In the genomic region with DNA sequence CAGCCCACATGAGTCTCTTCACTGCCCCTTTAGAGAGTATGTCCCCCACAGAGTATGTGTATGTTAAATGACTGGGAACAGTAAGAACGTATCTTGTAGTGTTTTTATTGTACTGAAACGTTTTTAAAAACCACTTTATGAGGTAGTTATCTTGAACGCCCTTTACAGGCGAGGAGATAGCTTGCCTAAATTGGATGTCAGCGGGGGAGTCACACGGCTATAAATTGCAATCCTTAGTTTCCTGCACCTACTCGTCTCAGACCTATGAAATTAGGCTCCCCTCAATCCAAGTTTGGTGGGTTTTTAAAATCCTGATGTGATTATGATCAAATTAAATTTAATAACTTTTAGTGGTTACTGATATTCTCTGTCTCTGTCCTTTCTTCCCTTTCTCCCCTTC, we compare ENCODE assay signal across 10 mouse cellular contexts. TPM values are rescaled to one million over a fixed set of nuclear protein-coding genes. Genes with fewer than 3 reads are reported as not detected.
DNase-seq lines count a peak whose midpoint lies in the region; ATAC-seq lines count a peak whose summit lies in the region.
"Had no signal": no experiment of that assay in that cellular context is flagged by ENCODE, and none has a peak within 500 bp of the region (broad histone marks: within the 10 kb centered on the region; RNA-seq: fewer than 3 reads in every experiment).

No protein-coding gene starts in this region.

- ATAC-seq in heart, embryonic 15.5 days (replicated peaks; ENCODE audit: insufficient number of reproducible peaks, insufficient read depth, low FRiP score, low read depth) = no peak
- no peak for ATAC-seq in neural tube, embryonic 12.5 days (ENCODE audit: low FRiP score, low read depth)
- no peak for ATAC-seq in liver, embryonic 13.5 days (ENCODE audit: low read depth)
- no peak for ATAC-seq in activated CD4-positive, CD25-positive, alpha-beta regulatory T cell, adult 4 months

- WGBS in heart, embryonic 15.5 days = 50% methylated on average over 7 of the region's 7 CpGs
- 57% methylated on average over 7 of the region's 7 CpGs for WGBS in neural tube, embryonic 12.5 days
- 51% methylated on average over 7 of the region's 7 CpGs for WGBS in liver, embryonic 13.5 days (ENCODE audit: insufficient replicate concordance)

- peaks cover 7% of the 10 kb centered on the region; the same call in 1 of the 2 replicates for H3K4me1 ChIP-seq in heart, embryonic 15.5 days (replicated peaks)
- H3K4me1 ChIP-seq in neural tube, embryonic 12.5 days = peaks cover 8% of the 10 kb centered on the region; the same call in 1 of the 2 replicates
- peaks cover 17% of the 10 kb centered on the region for H3K4me1 ChIP-seq in liver, embryonic 13.5 days (replicated peaks)

- H3K4me3 ChIP-seq in heart, embryonic 15.5 days = peak overlapping the region; percentile 70
- no peak overlapping the region for H3K4me3 ChIP-seq in neural tube, embryonic 12.5 days
- peak overlapping the region; percentile 68 for H3K4me3 ChIP-seq in liver, embryonic 13.5 days (replicated peaks)

- peak overlapping the region; percentile 97 for H3K4me2 ChIP-seq in heart, embryonic 15.5 days
- H3K4me2 ChIP-seq in neural tube, embryonic 12.5 days (replicated peaks) = peak overlapping the region; percentile 88; the same call in 1 of the 2 replicates
- peak overlapping the region; percentile 96 for H3K4me2 ChIP-seq in liver, embryonic 13.5 days

- 0 out of 2 replicates have a peak overlapping the region, but pooled peaks have one; percentile 68 for H3K9ac ChIP-seq in heart, embryonic 15.5 days
- H3K9ac ChIP-seq in neural tube, embryonic 12.5 days = no peak overlapping the region
- H3K9ac ChIP-seq in liver, embryonic 13.5 days = no peak overlapping the region

- H3K9me3 ChIP-seq in heart, embryonic 15.5 days (replicated peaks) = no peaks in the 10 kb centered on the region
- no peaks in the 10 kb centered on the region for H3K9me3 ChIP-seq in neural tube, embryonic 12.5 days
- no peaks in the 10 kb centered on the region for H3K9me3 ChIP-seq in liver, embryonic 13.5 days (replicated peaks)

- DNase-seq in heart, adult 9 months (ENCODE audit: low spot score in 2 of 2) = no peak
- DNase-seq in neural tube, embryonic 10.5 days (ENCODE audit: extremely low spot score, low spot score) = no peak
- DNase-seq in liver, embryonic 13.5 days = no peak
- no peak for DNase-seq in cerebellum, postnatal 10 days
- DNase-seq in adrenal gland, postnatal 36 days = no peak
- DNase-seq: kidney, adult 9 months; spleen, adult 18-20 months had no signal

- no peak overlapping the region for H3K27ac ChIP-seq in heart, embryonic 15.5 days
- no peak overlapping the region for H3K27ac ChIP-seq in neural tube, embryonic 12.5 days
- no peak overlapping the region for H3K27ac ChIP-seq in liver, embryonic 13.5 days

- H3K36me3 ChIP-seq in heart, embryonic 15.5 days = no peaks in the 10 kb centered on the region
- no peaks in the 10 kb centered on the region for H3K36me3 ChIP-seq in neural tube, embryonic 12.5 days
- H3K36me3 ChIP-seq in liver, embryonic 13.5 days = no peaks in the 10 kb centered on the region

- H3K27me3 ChIP-seq in heart, embryonic 15.5 days = no peaks in the 10 kb centered on the region
- H3K27me3 ChIP-seq in neural tube, embryonic 12.5 days (replicated peaks) = no peaks in the 10 kb centered on the region
- H3K27me3 ChIP-seq in liver, embryonic 13.5 days = peaks cover 16% of the 10 kb centered on the region

RNA-seq across cellular contexts. Expression of a gene that starts 1.4 kb away (rescaled TPM):
- 7.3 and 11.4 TPM in 2 replicates for polyA plus RNA-seq in heart, embryonic 15.5 days (2015; fragmentation: Nextera tagmentation; extraction: Ambion mirVana)
- polyA plus RNA-seq in neural tube, embryonic 12.5 days (2016; fragmentation: Nextera tagmentation; extraction: Ambion mirVana) = 6.2 and 7.6 TPM in 2 replicates
- polyA plus RNA-seq in liver, embryonic 13.5 days (2015; fragmentation: Nextera tagmentation; extraction: Ambion mirVana) = 2.0 and 2.9 TPM in 2 replicates
- 1 to 10 TPM; 6.9 to 8.0 TPM for polyA plus RNA-seq in activated CD4-positive, CD25-positive, alpha-beta regulatory T cell, adult 4 months (2017; shearing (Covaris generic))
- 10 to 100 TPM; 36.9 to 43.3 TPM for total RNA-seq in adrenal gland, postnatal 36 days (2021)
